Mouse (Mus musculus): ENCODE measurements around the gene Slc7a11. TPM values are rescaled to one million over a fixed set of nuclear protein-coding genes. Genes with fewer than 3 reads are reported as not detected.

Gene Slc7a11
- polyA plus RNA-seq, 2 experiments, result 0.15 TPM

GRCm38 (mm10) chr3:50186369-50186768, 257.0 kb downstream of the Slc7a11 start:
- no peaks in the 10 kb centered on the region for H3K9me3 ChIP-seq (ENCODE audit: control insufficient read depth, low read length)
- TF ChIP-seq CTCF (IDR thresholded peaks at IDR 0.05; ENCODE audit: low read depth) (no peak), EP300 (IDR thresholded peaks at IDR 0.05; ENCODE audit: low read depth) (no peak)
- H3K27me3 ChIP-seq (ENCODE audit: control insufficient read depth, insufficient read depth, low read length), result no peaks in the 10 kb centered on the region
- no peak overlapping the region for H3K4me2 ChIP-seq (ENCODE audit: low read depth)
- ATAC-seq (ENCODE audit: insufficient read depth), result no peak
- 58% methylated on average over 5 of the region's 5 CpGs for WGBS (ENCODE audit: insufficient replicate concordance)
- H3K27ac ChIP-seq, result no peak overlapping the region
- H3K4me1 ChIP-seq (replicated peaks; ENCODE audit: control insufficient read depth in 2 of 2, insufficient read depth in 2 of 2, low read length in 1 of 2), result no peaks in the 10 kb centered on the region
- no peak for DNase-seq (ENCODE audit: low read depth in 3 of 3, low spot score in 3 of 3)
- H3K4me3 ChIP-seq (ENCODE audit: insufficient read depth in 1 of 2, low read depth in 2 of 2, low read length in 2 of 2), result no peak overlapping the region
- no peak overlapping the region for H3K9ac ChIP-seq (replicated peaks)
- H3K36me3 ChIP-seq (replicated peaks; ENCODE audit: control insufficient read depth, insufficient read depth, low read depth), result no peaks in the 10 kb centered on the region

- WGBS (ENCODE audit: insufficient replicate concordance), result 55% methylated on average over 2 of the region's 2 CpGs
- ATAC-seq (ENCODE audit: insufficient read depth) (no peak), DNase-seq (ENCODE audit: low read depth in 3 of 3, low spot score in 3 of 3) (no peak)
- TF ChIP-seq CTCF (IDR thresholded peaks at IDR 0.05; ENCODE audit: low read depth), result no peak
- no peak for TF ChIP-seq EP300 (IDR thresholded peaks at IDR 0.05; ENCODE audit: low read depth)
- Histone ChIP-seq H3K27ac (no peak overlapping the region), H3K36me3 (replicated peaks; ENCODE audit: control insufficient read depth, insufficient read depth, low read depth) (no peaks in the 10 kb centered on the region), H3K9ac (replicated peaks) (no peak overlapping the region), H3K4me1 (replicated peaks; ENCODE audit: control insufficient read depth in 2 of 2, insufficient read depth in 2 of 2, low read length in 1 of 2) (no peaks in the 10 kb centered on the region), H3K4me2 (ENCODE audit: low read depth) (no peak overlapping the region), H3K27me3 (ENCODE audit: control insufficient read depth, insufficient read depth, low read length) (no peaks in the 10 kb centered on the region), H3K9me3 (ENCODE audit: control insufficient read depth, low read length) (no peaks in the 10 kb centered on the region), H3K4me3 (ENCODE audit: insufficient read depth in 1 of 2, low read depth in 2 of 2, low read length in 2 of 2) (no peak overlapping the region)
These were observed 257.5 kb downstream of the Slc7a11 start for GRCm38 (mm10) chr3:50185879-50186278.

- TF ChIP-seq EP300 (IDR thresholded peaks at IDR 0.05; ENCODE audit: low read depth), result no peak
- no peak for TF ChIP-seq CTCF (IDR thresholded peaks at IDR 0.05; ENCODE audit: low read depth)
- no peak overlapping the region for H3K4me3 ChIP-seq (ENCODE audit: insufficient read depth in 1 of 2, low read depth in 2 of 2, low read length in 2 of 2)
- ATAC-seq (ENCODE audit: insufficient read depth) (no peak), DNase-seq (ENCODE audit: low read depth in 3 of 3, low spot score in 3 of 3) (no peak)
- H3K36me3 ChIP-seq (replicated peaks; ENCODE audit: control insufficient read depth, insufficient read depth, low read depth), result no peaks in the 10 kb centered on the region
- WGBS (ENCODE audit: insufficient replicate concordance), result 50% methylated on average over 2 of the region's 2 CpGs
- no peaks in the 10 kb centered on the region for H3K4me1 ChIP-seq (replicated peaks; ENCODE audit: control insufficient read depth in 2 of 2, insufficient read depth in 2 of 2, low read length in 1 of 2)
- H3K4me2 ChIP-seq (ENCODE audit: low read depth), result no peak overlapping the region
- H3K9ac ChIP-seq (replicated peaks), result no peak overlapping the region
- H3K27me3 ChIP-seq (ENCODE audit: control insufficient read depth, insufficient read depth, low read length), result no peaks in the 10 kb centered on the region
- no peak overlapping the region for H3K27ac ChIP-seq
- no peaks in the 10 kb centered on the region for H3K9me3 ChIP-seq (ENCODE audit: control insufficient read depth, low read length)
These were observed 282.7 kb downstream of the Slc7a11 start for GRCm38 (mm10) chr3:50160756-50161155.

GRCm38 (mm10) chr3:50144144-50144543, 299.3 kb downstream of the Slc7a11 start:
- Histone ChIP-seq H3K27ac (no peak overlapping the region), H3K9ac (replicated peaks) (no peak overlapping the region), H3K4me1 (replicated peaks; ENCODE audit: control insufficient read depth in 2 of 2, insufficient read depth in 2 of 2, low read length in 1 of 2) (no peaks in the 10 kb centered on the region), H3K4me2 (ENCODE audit: low read depth) (no peak overlapping the region), H3K36me3 (replicated peaks; ENCODE audit: control insufficient read depth, insufficient read depth, low read depth) (no peaks in the 10 kb centered on the region), H3K4me3 (ENCODE audit: insufficient read depth in 1 of 2, low read depth in 2 of 2, low read length in 2 of 2) (no peak overlapping the region), H3K27me3 (ENCODE audit: control insufficient read depth, insufficient read depth, low read length) (no peaks in the 10 kb centered on the region), H3K9me3 (ENCODE audit: control insufficient read depth, low read length) (no peaks in the 10 kb centered on the region)
- DNase-seq (ENCODE audit: low read depth in 3 of 3, low spot score in 3 of 3), result no peak
- TF ChIP-seq CTCF (IDR thresholded peaks at IDR 0.05; ENCODE audit: low read depth) (no peak), EP300 (IDR thresholded peaks at IDR 0.05; ENCODE audit: low read depth) (no peak)
- no peak for ATAC-seq (ENCODE audit: insufficient read depth)

- Histone ChIP-seq H3K4me1 (replicated peaks; ENCODE audit: control insufficient read depth in 2 of 2, insufficient read depth in 2 of 2, low read length in 1 of 2) (no peaks in the 10 kb centered on the region), H3K27ac (no peak overlapping the region), H3K9ac (replicated peaks) (no peak overlapping the region), H3K27me3 (ENCODE audit: control insufficient read depth, insufficient read depth, low read length) (no peaks in the 10 kb centered on the region), H3K36me3 (replicated peaks; ENCODE audit: control insufficient read depth, insufficient read depth, low read depth) (no peaks in the 10 kb centered on the region), H3K4me2 (ENCODE audit: low read depth) (no peak overlapping the region), H3K4me3 (ENCODE audit: insufficient read depth in 1 of 2, low read depth in 2 of 2, low read length in 2 of 2) (no peak overlapping the region), H3K9me3 (ENCODE audit: control insufficient read depth, low read length) (no peaks in the 10 kb centered on the region)
- ATAC-seq (ENCODE audit: insufficient read depth) (no peak), DNase-seq (ENCODE audit: low read depth in 3 of 3, low spot score in 3 of 3) (no peak)
- TF ChIP-seq EP300 (IDR thresholded peaks at IDR 0.05; ENCODE audit: low read depth) (no peak), CTCF (IDR thresholded peaks at IDR 0.05; ENCODE audit: low read depth) (no peak)
- 40% methylated on average over 3 of the region's 3 CpGs for WGBS (ENCODE audit: insufficient replicate concordance)
These were observed 305.1 kb downstream of the Slc7a11 start for GRCm38 (mm10) chr3:50138319-50138718.

Measured in liver, embryonic 14.5 days (tissue).